Mouse (Mus musculus) testis, adult 2 months (tissue): ENCODE results near the gene Astn2.

Source experiments
- CTCF ChIP-seq: fragments of 200-500 bp; IDR thresholded peaks from 2 replicates; pipeline ENCODE4 v1.5.1; 2012; ENCODE audit warnings: low read depth, mild to moderate bottlenecking, inconsistent platforms, low read length, moderate library complexity; ENCODE audit not compliant: control insufficient read depth, insufficient read depth, insufficient replicate concordance
- POLR2A ChIP-seq: fragments of 200-500 bp; IDR thresholded peaks from 2 replicates; pipeline ENCODE4 v1.6.1; 2012; ENCODE audit warnings: low read depth, mild to moderate bottlenecking, inconsistent platforms, low read length, moderate library complexity; ENCODE audit not compliant: control insufficient read depth

DNA sequence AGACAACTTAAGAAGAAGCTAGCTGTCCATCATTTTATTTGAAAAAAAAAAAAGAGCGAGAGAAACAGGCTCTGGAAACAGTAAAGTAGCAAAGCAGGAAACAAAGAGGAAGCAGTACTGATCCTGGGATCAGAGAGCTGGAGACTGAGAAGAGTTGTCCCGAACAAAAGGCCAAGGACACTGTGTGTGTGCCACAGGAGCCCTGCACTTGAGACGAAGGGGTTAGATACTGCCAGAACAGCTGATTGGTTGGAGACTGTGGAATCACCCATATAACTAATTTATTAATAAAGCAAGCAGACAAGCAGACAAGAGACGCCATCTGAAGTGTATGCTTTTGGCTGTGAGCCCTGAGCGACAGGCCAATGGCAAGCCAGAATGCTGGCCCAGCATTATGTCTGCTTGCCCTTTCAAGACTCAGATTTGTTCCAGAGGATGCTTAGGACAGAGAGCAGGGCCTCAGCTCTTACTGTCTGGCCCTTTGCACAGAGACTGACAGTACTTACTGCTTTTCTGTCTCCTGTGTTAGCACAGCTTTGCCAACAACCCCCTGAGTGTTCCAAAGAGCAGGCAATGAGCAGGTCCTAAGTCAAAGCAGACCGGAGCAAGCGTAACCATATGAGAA lies 101.6 kb downstream of the Astn2 start:
- TF ChIP-seq CTCF (no peak), POLR2A (no peak)
